Mouse (Mus musculus): ENCODE measurements around the gene Sptssb. TPM values are rescaled to one million over a fixed set of nuclear protein-coding genes. Genes with fewer than 3 reads are reported as not detected.

The Sptssb gene
- polyA plus RNA-seq, 1 experiment from 2014 or later = 2.5 TPM

GRCm38 (mm10) chr3:69792823-69793417 is 66.8 kb downstream of the Sptssb start:
- Histone ChIP-seq H3K27me3 (no peaks in the 10 kb centered on the region), H3K4me2 (no peak overlapping the region), H3K27ac (no peak overlapping the region), H3K9me3 (replicated peaks) (no peaks in the 10 kb centered on the region), H3K36me3 (no peaks in the 10 kb centered on the region), H3K9ac (no peak overlapping the region), H3K4me3 (replicated peaks) (no peak overlapping the region), H3K4me1 (no peaks in the 10 kb centered on the region)
- no peak for ATAC-seq (replicated peaks; ENCODE audit: low FRiP score)
- WGBS = 80% methylated on average over 3 of the region's 3 CpGs

- WGBS = 37% methylated on average over 4 of the region's 4 CpGs
- Histone ChIP-seq H3K27ac (no peak overlapping the region), H3K4me2 (no peak overlapping the region), H3K4me1 (no peaks in the 10 kb centered on the region), H3K9me3 (replicated peaks) (no peaks in the 10 kb centered on the region), H3K4me3 (replicated peaks) (no peak overlapping the region), H3K27me3 (no peaks in the 10 kb centered on the region), H3K36me3 (no peaks in the 10 kb centered on the region), H3K9ac (no peak overlapping the region)
- ATAC-seq (replicated peaks; ENCODE audit: low FRiP score) = no peak
These were observed 80.4 kb downstream of the Sptssb start for GRCm38 (mm10) chr3:69779246-69779796.

- no peak for ATAC-seq (replicated peaks; ENCODE audit: low FRiP score)
- WGBS = 69% methylated on average over 4 of the region's 4 CpGs
- Histone ChIP-seq H3K4me1 (no peaks in the 10 kb centered on the region), H3K9ac (no peak overlapping the region), H3K36me3 (no peaks in the 10 kb centered on the region), H3K27ac (no peak overlapping the region), H3K4me2 (no peak overlapping the region), H3K9me3 (replicated peaks) (no peaks in the 10 kb centered on the region), H3K27me3 (no peaks in the 10 kb centered on the region), H3K4me3 (replicated peaks) (no peak overlapping the region)
These were observed 86.4 kb downstream of the Sptssb start for GRCm38 (mm10) chr3:69773356-69773755.

Other genes with a start within 250 kb of the Sptssb start
- 145 TPM in 2 replicates for gene Nmd3, start 138.0 kb downstream of the Sptssb start, polyA plus RNA-seq (2015; fragmentation: Nextera tagmentation; extraction: Ambion mirVana)
- 0.08 TPM in 1 of 2 replicates, not detected in the other for gene Otol1, start 147.7 kb upstream of the Sptssb start, polyA plus RNA-seq (2015; fragmentation: Nextera tagmentation; extraction: Ambion mirVana)